Mouse (Mus musculus): Measurements from ENCODE around the gene Ccsap.

DNA sequence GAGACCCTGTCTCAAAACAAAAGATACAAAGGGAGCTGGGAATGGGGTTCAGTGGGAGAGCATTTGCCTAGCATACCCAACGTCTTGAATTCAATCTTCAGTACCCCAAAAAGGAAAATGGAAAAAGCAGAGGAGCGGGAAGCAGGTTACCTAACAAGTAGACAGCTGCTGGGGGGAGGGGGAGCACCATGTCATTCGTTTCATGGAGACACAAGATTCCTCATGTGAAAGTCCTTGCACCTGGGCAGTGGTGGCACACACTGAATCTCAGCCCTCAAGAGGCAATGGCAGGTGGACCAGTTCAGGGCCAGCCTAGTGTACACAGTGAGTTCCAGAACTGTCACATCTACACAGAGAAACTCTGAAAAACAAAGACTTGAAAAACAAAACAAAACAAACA lies 2.6 kb downstream of the Ccsap start:
- TF ChIP-seq REST (IDR thresholded peaks at IDR 0.05; ENCODE audit: insufficient read depth, insufficient read length): no peak
- no peak for TF ChIP-seq MAX (IDR thresholded peaks at IDR 0.05; ENCODE audit: low read depth)
- TF ChIP-seq POLR2AphosphoS2 (IDR thresholded peaks at IDR 0.05; ENCODE audit: insufficient read length, low read depth): no peak
- no peak for TF ChIP-seq E2F4 (IDR thresholded peaks at IDR 0.05; ENCODE audit: insufficient read depth)
- TF ChIP-seq TCF12 (IDR thresholded peaks at IDR 0.05; ENCODE audit: insufficient read depth, poor library complexity, severe bottlenecking): no peak
- TF ChIP-seq TCF3 (IDR thresholded peaks at IDR 0.05; ENCODE audit: insufficient read length, low read depth): no peak
- TF ChIP-seq POLR2A (IDR thresholded peaks at IDR 0.05; ENCODE audit: insufficient read length, low read depth): no peak
- TF ChIP-seq USF1 (IDR thresholded peaks at IDR 0.05; ENCODE audit: low read depth): no peak

All from myocyte (in vitro differentiated cells).